Mouse (Mus musculus) olfactory bulb, adult 2 months (tissue): ENCODE results near the gene Slc2a5. TPM values are rescaled to one million over a fixed set of nuclear protein-coding genes. Genes with fewer than 3 reads are reported as not detected.

Source experiments
- H3K27ac ChIP-seq: fragments of 200-500 bp; 2 replicates; pipeline ENCODE4 v1.5.1; 2012; ENCODE audit warnings: low read depth, low read length; ENCODE audit not compliant: insufficient read depth
- H3K4me1 ChIP-seq: fragments of 200-500 bp; 2 replicates; pipeline ENCODE4 v1.6.1; 2012; ENCODE audit warnings: low read length; ENCODE audit not compliant: control insufficient read depth, insufficient read depth
- H3K4me3 ChIP-seq: fragments of 200-500 bp; 2 replicates; pipeline ENCODE4 v1.5.1; 2012; ENCODE audit warnings: mild to moderate bottlenecking, low read depth, low read length, moderate library complexity; ENCODE audit not compliant: insufficient read depth
- CTCF ChIP-seq: fragments of 200-500 bp; IDR thresholded peaks from 2 replicates; pipeline ENCODE4 v1.5.1; 2012; ENCODE audit warnings: low read depth, mild to moderate bottlenecking, low read length, moderate library complexity; ENCODE audit not compliant: insufficient read depth
- POLR2A ChIP-seq: fragments of 200-500 bp; IDR thresholded peaks from 2 replicates; pipeline ENCODE4 v1.6.1; 2012; ENCODE audit warnings: mild to moderate bottlenecking, low read depth, low read length, moderate library complexity; ENCODE audit not compliant: insufficient read depth
- WGBS: fragments of 180-500 bp; shearing (Covaris S2); methylation state at CpG from one replicate; pipeline ENCODE4 v1.1.7; 2018; 5-methylcytosine and 5-hydroxymethylcytosine counted together
- polyA plus RNA-seq: library from polyadenylated mRNA; stranded (reverse); fragments of >200 nt; gene quantifications from 2 replicates; pipeline ENCODE4 v1.2.4, GENCODE M21; 2012; ENCODE audit warnings: low replicate concordance; ENCODE audit not compliant: missing spikeins, insufficient read depth, insufficient read length

Slc2a5 gene
- polyA plus RNA-seq, 1 experiment: not detected

- TF ChIP-seq POLR2A (no peak), CTCF (no peak)
- no peak overlapping the region for H3K27ac ChIP-seq
- peaks cover 8% of the 10 kb centered on the region; the same call in 1 of the 2 replicates for H3K4me1 ChIP-seq
- H3K4me3 ChIP-seq: no peak overlapping the region
- 29% methylated on average over 2 of the region's 2 CpGs for WGBS
These were observed 11.6 kb downstream of the Slc2a5 start for GRCm38 (mm10) chr4:150130661-150131060.

DNA sequence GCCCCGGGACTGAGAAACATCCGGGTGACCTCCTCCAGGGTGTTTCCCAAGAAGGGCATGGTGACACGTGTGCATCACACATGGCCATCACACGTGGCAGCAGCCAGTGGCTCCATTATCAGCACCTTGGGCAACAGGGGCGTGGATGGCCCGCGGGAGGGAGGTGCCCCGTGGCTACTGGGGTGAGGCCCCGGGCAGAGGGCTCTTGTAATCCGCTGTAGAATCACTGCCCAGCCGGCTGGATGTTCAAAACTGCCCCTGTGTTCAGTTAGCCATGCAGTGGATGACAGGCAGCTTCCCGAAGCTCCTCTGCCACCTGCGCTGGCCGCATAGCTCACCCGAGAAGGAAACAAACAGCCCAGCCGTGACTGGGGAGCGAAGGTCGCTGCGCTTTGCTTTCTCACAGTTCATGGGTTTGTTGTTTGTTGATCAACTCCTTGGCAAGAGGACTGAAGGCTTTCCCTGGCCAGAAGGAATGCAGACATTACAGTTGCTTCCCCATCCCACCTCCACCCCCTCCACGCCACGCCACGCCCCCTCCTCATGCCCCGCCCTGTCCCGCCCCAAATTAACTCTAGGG is 13.7 kb downstream of the Slc2a5 start:
- Histone ChIP-seq H3K4me1 (peaks cover 13% of the 10 kb centered on the region), H3K27ac (no peak overlapping the region), H3K4me3 (no peak overlapping the region)
- 44% methylated on average over 24 of the region's 24 CpGs for WGBS
- TF ChIP-seq CTCF (no peak), POLR2A (no peak)

- 81% methylated on average over 7 of the region's 7 CpGs for WGBS
- H3K4me3 ChIP-seq: no peak overlapping the region
These were observed 16.2 kb downstream of the Slc2a5 start for GRCm38 (mm10) chr4:150135254-150135653.

DNA sequence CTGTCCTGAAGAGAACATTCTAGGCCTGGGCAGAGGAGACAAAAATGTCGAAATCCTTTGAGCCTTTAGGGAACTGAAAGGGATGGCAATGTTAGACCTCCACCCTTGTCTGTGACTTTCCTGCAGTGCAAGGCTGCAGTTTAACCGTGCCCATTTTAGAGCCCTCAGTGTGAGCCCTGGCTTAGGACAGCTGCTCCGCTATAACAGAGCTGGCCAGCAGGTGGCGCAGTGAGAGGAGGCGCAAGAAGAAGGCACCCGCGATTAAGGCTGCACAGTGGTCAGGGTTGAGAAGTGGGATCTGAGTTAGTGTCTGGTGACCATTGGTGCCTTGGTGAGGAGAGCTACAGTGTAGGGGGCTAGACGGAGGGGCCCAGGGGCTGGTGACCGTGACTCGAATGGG is 17.6 kb downstream of the Slc2a5 start:
- WGBS: 7% methylated on average over 10 of the region's 10 CpGs
- Histone ChIP-seq H3K4me3 (no peak overlapping the region), H3K27ac (no peak overlapping the region), H3K4me1 (peaks cover 15% of the 10 kb centered on the region)
- TF ChIP-seq CTCF (peak; percentile 96), POLR2A (0 out of 2 replicates have a peak, but pooled peaks have one; percentile 17)

More at GRCm38 (mm10) chr4:150135254-150135653, 16.2 kb downstream of the Slc2a5 start:
- H3K27ac ChIP-seq: no peak overlapping the region
- no peak for TF ChIP-seq POLR2A
- no peak for TF ChIP-seq CTCF
- H3K4me1 ChIP-seq: peaks cover 20% of the 10 kb centered on the region

GRCm38 (mm10) chr4:150137368-150138083 is 18.4 kb downstream of the Slc2a5 start:
- Histone ChIP-seq H3K4me1 (peaks cover 15% of the 10 kb centered on the region), H3K4me3 (no peak overlapping the region), H3K27ac (no peak overlapping the region)
- TF ChIP-seq CTCF (no peak), POLR2A (no peak)
- 81% methylated on average over 7 of the region's 7 CpGs for WGBS

DNA sequence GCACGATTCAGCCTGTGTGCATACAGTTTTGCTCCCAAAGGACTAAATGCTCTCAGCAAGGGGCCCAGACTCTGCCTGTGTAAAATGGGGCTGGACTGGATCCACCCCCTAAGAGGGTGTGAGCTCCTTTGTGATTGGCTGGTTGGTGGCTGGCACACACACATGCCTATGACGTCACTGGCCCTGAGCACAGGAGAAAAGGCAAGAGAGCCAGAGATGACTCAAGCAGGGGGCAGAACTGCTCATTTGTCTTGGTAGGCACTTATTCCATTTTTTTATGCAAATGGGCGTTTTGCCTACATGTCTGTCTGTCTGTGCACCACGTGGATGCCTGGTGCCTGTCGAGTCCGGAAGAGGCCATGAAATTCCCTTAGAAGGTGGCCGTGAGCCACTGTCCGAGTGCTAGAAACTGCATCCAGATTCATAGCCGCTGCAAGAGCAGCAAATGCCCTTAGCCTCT is 19.0 kb downstream of the Slc2a5 start:
- TF ChIP-seq CTCF: no peak
- TF ChIP-seq POLR2A: no peak
- Histone ChIP-seq H3K4me1 (peaks cover 12% of the 10 kb centered on the region), H3K4me3 (peak overlapping the region; percentile 32), H3K27ac (peak overlapping the region; percentile 21; the same call in 1 of the 2 replicates)
- 9% methylated on average over 9 of the region's 9 CpGs for WGBS

- WGBS: 69% methylated on average over 13 of the region's 13 CpGs
- TF ChIP-seq CTCF (no peak), POLR2A (no peak)
- H3K27ac ChIP-seq: no peak overlapping the region
- no peak overlapping the region for H3K4me3 ChIP-seq
- H3K4me1 ChIP-seq: peaks cover 12% of the 10 kb centered on the region
These were observed 20.0 kb downstream of the Slc2a5 start for GRCm38 (mm10) chr4:150139090-150139489.

GRCm38 (mm10) chr4:150140346-150140745 is 21.3 kb downstream of the Slc2a5 start:
- 67% methylated on average over 7 of the region's 7 CpGs for WGBS
- no peak overlapping the region for H3K4me3 ChIP-seq

GRCm38 (mm10) chr4:150144242-150144641 is 25.2 kb downstream of the Slc2a5 start:
- no peak for TF ChIP-seq CTCF
- no peak for TF ChIP-seq POLR2A
- Histone ChIP-seq H3K27ac (no peak overlapping the region), H3K4me3 (no peak overlapping the region), H3K4me1 (no peaks in the 10 kb centered on the region; the same call in 1 of the 2 replicates)
- WGBS: 34% methylated on average over 12 of the region's 12 CpGs

More at GRCm38 (mm10) chr4:150140346-150140745, 21.3 kb downstream of the Slc2a5 start:
- TF ChIP-seq POLR2A (no peak), CTCF (no peak)
- H3K4me1 ChIP-seq: peaks cover 12% of the 10 kb centered on the region
- no peak overlapping the region for H3K27ac ChIP-seq
